Mouse (Mus musculus) kidney, adult 2 months (tissue): ENCODE measurements at regions not wholly inside any gene's neighbourhood (a gene's known extent, or its start where the extent isn't known, plus 50 kb on each side); places are given as distances from the start of the nearest gene placed in this dataset.

Source experiments
- DNase-seq: peaks from one replicate; pipeline ENCODE4 v3.0.0; 2021
- H3K27ac ChIP-seq: fragments of 200-500 bp; 2 replicates; pipeline ENCODE4 v1.5.1; 2012; ENCODE audit warnings: low read depth, low read length, control low read depth, inconsistent platforms; ENCODE audit not compliant: insufficient read depth
- H3K27me3 ChIP-seq: fragments of 200-500 bp; replicated peaks from 2 replicates; pipeline ENCODE4 v1.6.1; 2012; ENCODE audit warnings: mild to moderate bottlenecking, moderate library complexity, low read length, inconsistent platforms; ENCODE audit not compliant: control insufficient read depth, insufficient read depth
- H3K36me3 ChIP-seq: fragments of 200-500 bp; 2 replicates; pipeline ENCODE4 v1.6.1; 2012; ENCODE audit warnings: mild to moderate bottlenecking, moderate library complexity, low read length, inconsistent platforms; ENCODE audit not compliant: control insufficient read depth, insufficient read depth
- H3K4me1 ChIP-seq: fragments of 200-500 bp; 2 replicates; pipeline ENCODE4 v1.6.1; 2011; ENCODE audit warnings: low read length; ENCODE audit not compliant: control insufficient read depth, insufficient read depth
- H3K4me3 ChIP-seq: fragments of 200-500 bp; 2 replicates; pipeline ENCODE4 v1.5.1; 2011; ENCODE audit warnings: mild to moderate bottlenecking, low read depth, low read length, control low read depth; ENCODE audit not compliant: insufficient read depth
- CTCF ChIP-seq: fragments of 200-500 bp; conservative IDR thresholded peaks from 2 replicates; pipeline ENCODE4 v1.5.1; 2011; ENCODE audit warnings: low read depth, mild to moderate bottlenecking, control low read depth, low read length, moderate library complexity, mixed read lengths; ENCODE audit not compliant: insufficient read depth, insufficient read length
- POLR2A ChIP-seq: fragments of 200-500 bp; IDR thresholded peaks from one replicate; pipeline ENCODE4 v1.6.1; 2011; ENCODE audit warnings: low read depth, low read length, control low read depth
- WGBS: fragments of 180-500 bp; shearing (Covaris S2); methylation state at CpG from one replicate; pipeline ENCODE4 v1.1.7; 2018; 5-methylcytosine and 5-hydroxymethylcytosine counted together

DNA sequence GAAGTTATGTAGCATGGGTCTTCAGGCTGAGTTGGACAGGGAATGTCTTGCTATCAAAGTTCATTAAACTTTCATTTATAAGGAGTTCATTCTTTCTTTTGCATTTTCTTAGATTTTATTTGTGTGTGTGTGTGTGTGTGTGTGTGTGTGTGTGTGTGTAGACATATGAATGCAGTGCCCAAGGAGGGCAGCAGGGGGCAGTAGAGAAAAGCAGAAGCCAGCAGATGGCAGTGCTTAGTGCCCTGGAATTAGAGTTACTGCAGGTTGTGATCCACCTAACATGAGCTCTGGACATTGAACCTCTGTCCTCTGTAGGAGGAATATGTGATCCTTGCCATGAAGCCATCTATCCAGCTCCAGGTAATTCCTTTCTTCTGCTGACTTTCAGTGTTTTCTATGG is 501.2 kb downstream of the Dok5 start:
- no peak overlapping the region for H3K27ac ChIP-seq
- TF ChIP-seq POLR2A = no peak
- 0 out of 2 replicates have a peak, but pooled peaks have one; percentile 5 for TF ChIP-seq CTCF
- no peak for DNase-seq
- H3K36me3 ChIP-seq = no peaks in the 10 kb centered on the region
- no peaks in the 10 kb centered on the region for H3K27me3 ChIP-seq
- no peak overlapping the region for H3K4me3 ChIP-seq
- H3K4me1 ChIP-seq = no peaks in the 10 kb centered on the region

- H3K4me3 ChIP-seq = no peak overlapping the region
- TF ChIP-seq CTCF (no peak), POLR2A (no peak)
- no peak overlapping the region for H3K27ac ChIP-seq
- no peaks in the 10 kb centered on the region for H3K4me1 ChIP-seq
- no peak for DNase-seq
- H3K36me3 ChIP-seq = no peaks in the 10 kb centered on the region
- H3K27me3 ChIP-seq = no peaks in the 10 kb centered on the region
- WGBS = 77% methylated on average over 7 of the region's 7 CpGs
These were observed 499.9 kb downstream of the Dok5 start for GRCm38 (mm10) chr2:171231288-171232050.

DNA sequence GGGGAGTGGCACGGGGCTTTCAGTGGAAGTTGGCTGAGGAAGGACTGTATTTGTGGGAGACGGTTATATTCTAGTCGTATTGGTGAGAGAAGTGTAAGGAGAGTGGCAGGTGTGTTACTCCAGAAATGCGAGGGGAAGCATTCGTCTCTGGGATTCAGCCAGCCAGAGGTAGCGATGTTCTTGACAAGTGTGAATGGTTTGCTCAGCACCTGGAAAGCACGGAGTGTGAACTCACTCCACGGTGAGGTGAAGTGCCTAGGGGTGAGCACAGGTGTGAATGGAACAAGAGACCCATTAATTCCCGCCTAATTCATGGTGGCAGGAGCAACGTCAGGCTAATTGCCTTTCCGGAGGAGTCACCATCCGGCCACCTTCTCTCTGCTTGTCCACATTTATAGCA is 498.9 kb downstream of the Dok5 start:
- no peak for DNase-seq
- no peaks in the 10 kb centered on the region for H3K27me3 ChIP-seq
- no peak for TF ChIP-seq POLR2A
- no peak for TF ChIP-seq CTCF
- H3K4me1 ChIP-seq = no peaks in the 10 kb centered on the region
- H3K27ac ChIP-seq = no peak overlapping the region
- no peak overlapping the region for H3K4me3 ChIP-seq
- no peaks in the 10 kb centered on the region for H3K36me3 ChIP-seq
- WGBS = 55% methylated on average over 12 of the region's 12 CpGs

DNA sequence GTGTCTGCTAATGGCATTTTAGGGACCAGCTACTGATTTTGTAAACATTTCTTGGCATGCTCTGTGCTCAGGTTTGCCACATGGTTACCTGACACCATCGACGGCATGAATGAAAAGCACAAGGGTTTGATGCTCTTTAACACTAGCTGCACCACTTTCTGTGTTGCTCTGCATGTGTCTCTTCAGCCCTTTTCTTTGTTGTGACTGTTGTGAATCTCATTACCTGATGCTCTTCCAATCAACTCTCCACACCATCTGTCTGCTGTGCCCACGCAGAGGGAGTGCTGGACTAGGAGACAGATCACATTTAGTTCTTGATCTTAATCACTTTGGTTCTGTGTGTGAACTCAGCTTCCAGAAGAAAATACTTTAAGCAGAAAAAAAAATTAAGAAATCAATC is 496.6 kb downstream of the Dok5 start:
- 38% methylated on average over 3 of the region's 3 CpGs for WGBS
- TF ChIP-seq POLR2A (no peak), CTCF (no peak)
- H3K36me3 ChIP-seq = no peaks in the 10 kb centered on the region
- DNase-seq = no peak
- H3K27me3 ChIP-seq = no peaks in the 10 kb centered on the region
- H3K27ac ChIP-seq = no peak overlapping the region
- no peak overlapping the region for H3K4me3 ChIP-seq
- H3K4me1 ChIP-seq = no peaks in the 10 kb centered on the region

DNA sequence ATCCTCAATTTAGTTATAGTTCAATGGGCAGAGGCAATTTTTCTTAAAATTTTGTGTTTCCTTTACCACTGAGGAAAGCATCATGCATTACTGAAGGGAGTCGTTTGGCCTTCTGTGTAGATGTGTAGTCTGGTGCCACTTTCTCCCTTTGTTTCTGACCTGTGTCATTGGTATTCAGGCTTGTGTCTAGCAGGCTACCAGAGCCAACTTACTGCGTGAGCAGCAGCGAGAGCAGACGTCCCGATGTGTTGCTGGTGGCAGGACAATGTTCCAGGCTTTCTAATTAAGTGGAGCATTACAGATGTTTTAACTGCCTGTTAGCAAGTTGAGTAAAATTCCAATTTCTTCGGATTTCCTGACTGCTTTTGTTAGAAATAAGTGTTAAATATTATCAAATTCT is 482.2 kb downstream of the Dok5 start:
- H3K36me3 ChIP-seq = no peaks in the 10 kb centered on the region
- DNase-seq = no peak
- no peak overlapping the region for H3K4me3 ChIP-seq
- WGBS = 79% methylated on average over 6 of the region's 6 CpGs
- TF ChIP-seq POLR2A = no peak
- TF ChIP-seq CTCF = no peak
- H3K27ac ChIP-seq = no peak overlapping the region
- H3K4me1 ChIP-seq = no peaks in the 10 kb centered on the region
- no peaks in the 10 kb centered on the region for H3K27me3 ChIP-seq

DNA sequence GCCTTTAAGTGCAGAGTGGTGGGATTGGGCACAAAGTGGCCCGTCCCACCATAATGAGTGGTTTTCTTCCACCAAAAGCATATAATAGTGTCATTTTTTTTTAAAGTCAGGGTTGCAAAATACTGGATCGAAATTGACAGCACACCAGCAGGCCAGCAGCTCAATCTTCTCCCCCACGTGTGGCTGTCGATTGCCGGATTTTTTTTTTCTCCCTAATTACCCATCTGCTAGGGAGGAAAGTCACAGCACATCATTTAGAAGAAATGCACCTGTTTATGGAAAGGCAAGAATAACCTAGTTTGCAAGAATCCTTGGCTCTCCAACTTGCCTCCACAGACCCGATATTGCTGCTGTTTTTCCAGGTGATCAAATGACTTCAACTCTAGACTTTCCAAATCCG is 464.9 kb downstream of the Dok5 start:
- Histone ChIP-seq H3K36me3 (no peaks in the 10 kb centered on the region), H3K27ac (no peak overlapping the region), H3K4me3 (no peak overlapping the region), H3K27me3 (no peaks in the 10 kb centered on the region), H3K4me1 (no peaks in the 10 kb centered on the region)
- WGBS = 50% methylated on average over 7 of the region's 7 CpGs
- no peak for DNase-seq
- TF ChIP-seq POLR2A (no peak), CTCF (no peak)

GRCm38 (mm10) chr2:171192181-171192580 is 460.6 kb downstream of the Dok5 start:
- H3K4me3 ChIP-seq = no peak overlapping the region
- H3K27me3 ChIP-seq = no peaks in the 10 kb centered on the region
- no peaks in the 10 kb centered on the region for H3K36me3 ChIP-seq
- TF ChIP-seq CTCF (no peak), POLR2A (no peak)
- no peak for DNase-seq
- no peaks in the 10 kb centered on the region for H3K4me1 ChIP-seq
- no peak overlapping the region for H3K27ac ChIP-seq
- 88% methylated on average over 5 of the region's 5 CpGs for WGBS
